Mouse (Mus musculus): ENCODE results near the gene Peak1.

Peak1 gene

DNA sequence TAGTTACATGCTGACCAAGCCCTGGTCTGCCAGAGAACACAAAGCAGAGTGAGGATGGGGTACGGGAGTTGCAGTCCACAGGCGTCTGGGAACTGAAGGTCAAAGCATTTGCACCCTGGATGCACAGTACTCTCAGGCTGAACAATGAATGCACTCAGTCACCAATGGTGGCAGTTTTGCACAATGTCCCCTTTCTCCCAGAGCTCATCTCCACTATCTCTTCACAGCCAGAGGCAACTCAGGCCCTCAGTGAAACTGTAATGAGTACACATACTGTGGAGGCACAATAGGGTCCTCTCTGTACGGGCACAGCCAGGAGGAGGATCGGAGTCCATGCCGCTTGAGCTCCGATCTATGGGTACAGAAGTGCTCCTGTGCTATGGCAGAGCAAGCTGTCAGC, 71.5 kb downstream of the Peak1 start:
- no peak for TF ChIP-seq NANOG (IDR thresholded peaks at IDR 0.05; ENCODE audit: borderline replicate concordance, low read length)
- no peak overlapping the region for H3K4me3 ChIP-seq (replicated peaks; ENCODE audit: low read length)

GRCm38 (mm10) chr9:56339426-56340195, 78.3 kb downstream of the Peak1 start:
- H3K4me3 ChIP-seq (replicated peaks; ENCODE audit: low read length) = no peak overlapping the region
- H3K27me3 ChIP-seq (ENCODE audit: insufficient read depth, low read length) = no peaks in the 10 kb centered on the region
- no peak for TF ChIP-seq POU5F1 (IDR thresholded peaks at IDR 0.05; ENCODE audit: borderline replicate concordance, low read length)
- TF ChIP-seq CTCF (conservative IDR thresholded peaks at IDR 0.05; ENCODE audit: low read length) = no peak
- no peaks in the 10 kb centered on the region for H3K36me3 ChIP-seq (ENCODE audit: insufficient read depth, low read length)
- H3K4me1 ChIP-seq (replicated peaks; ENCODE audit: low read depth, low read length) = peaks cover 13% of the 10 kb centered on the region
- H3K9me3 ChIP-seq (ENCODE audit: low read length) = no peaks in the 10 kb centered on the region

More for the DNA sequence above, 71.5 kb downstream of the Peak1 start:
- peaks cover 4% of the 10 kb centered on the region; the same call in 1 of the 2 replicates for H3K36me3 ChIP-seq (ENCODE audit: insufficient read depth, low read length)
- H3K9me3 ChIP-seq (ENCODE audit: low read length) = no peaks in the 10 kb centered on the region
- H3K27me3 ChIP-seq (ENCODE audit: insufficient read depth, low read length) = no peaks in the 10 kb centered on the region
- 0 out of 2 replicates have a peak, but pooled peaks cover 9% of the 10 kb centered on the region for H3K4me1 ChIP-seq (replicated peaks; ENCODE audit: low read depth, low read length)

DNA sequence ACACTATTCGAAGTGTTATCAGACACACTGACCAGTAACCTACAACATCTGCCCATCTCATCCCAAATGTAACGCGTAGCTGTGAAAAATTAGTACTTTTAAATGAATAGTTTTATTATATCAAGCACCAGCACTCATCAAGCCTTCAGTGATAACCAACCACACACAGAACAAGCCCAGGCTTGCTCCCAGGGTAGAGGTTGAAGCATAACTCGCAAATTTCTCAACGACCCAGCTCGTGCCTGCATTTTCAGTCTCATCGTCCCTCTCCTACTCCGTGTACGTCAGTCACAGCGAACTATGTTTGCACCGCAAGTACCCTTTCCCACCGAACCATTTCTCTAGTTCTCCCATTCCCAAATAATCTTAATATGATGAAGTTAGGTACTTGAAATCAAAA, 83.5 kb downstream of the Peak1 start:
- Histone ChIP-seq H3K36me3 (ENCODE audit: insufficient read depth, low read length) (no peaks in the 10 kb centered on the region), H3K4me3 (replicated peaks; ENCODE audit: low read length) (no peak overlapping the region), H3K9me3 (ENCODE audit: low read length) (no peaks in the 10 kb centered on the region), H3K4me1 (replicated peaks; ENCODE audit: low read depth, low read length) (peaks cover 13% of the 10 kb centered on the region), H3K27me3 (ENCODE audit: insufficient read depth, low read length) (no peaks in the 10 kb centered on the region)
- no peak for TF ChIP-seq POU5F1 (IDR thresholded peaks at IDR 0.05; ENCODE audit: borderline replicate concordance, low read length)
- no peak for TF ChIP-seq CTCF (conservative IDR thresholded peaks at IDR 0.05; ENCODE audit: low read length)
- TF ChIP-seq NANOG (IDR thresholded peaks at IDR 0.05; ENCODE audit: borderline replicate concordance, low read length) = no peak

GRCm38 (mm10) chr9:56332774-56333173, 85.1 kb downstream of the Peak1 start:
- no peaks in the 10 kb centered on the region for H3K27me3 ChIP-seq (ENCODE audit: insufficient read depth, low read length)
- no peak for TF ChIP-seq NANOG (IDR thresholded peaks at IDR 0.05; ENCODE audit: borderline replicate concordance, low read length)
- no peak for TF ChIP-seq CTCF (conservative IDR thresholded peaks at IDR 0.05; ENCODE audit: low read length)
- TF ChIP-seq POU5F1 (IDR thresholded peaks at IDR 0.05; ENCODE audit: borderline replicate concordance, low read length) = no peak
- peaks cover 8% of the 10 kb centered on the region for H3K4me1 ChIP-seq (replicated peaks; ENCODE audit: low read depth, low read length)
- H3K4me3 ChIP-seq (replicated peaks; ENCODE audit: low read length) = no peak overlapping the region
- no peaks in the 10 kb centered on the region for H3K36me3 ChIP-seq (ENCODE audit: insufficient read depth, low read length)
- no peaks in the 10 kb centered on the region for H3K9me3 ChIP-seq (ENCODE audit: low read length)

GRCm38 (mm10) chr9:56326511-56327005, 91.3 kb downstream of the Peak1 start:
- Histone ChIP-seq H3K27me3 (ENCODE audit: insufficient read depth, low read length) (no peaks in the 10 kb centered on the region), H3K4me1 (replicated peaks; ENCODE audit: low read depth, low read length) (0 out of 2 replicates have a peak, but pooled peaks cover 6% of the 10 kb centered on the region), H3K9me3 (ENCODE audit: low read length) (no peaks in the 10 kb centered on the region), H3K36me3 (ENCODE audit: insufficient read depth, low read length) (no peaks in the 10 kb centered on the region), H3K4me3 (replicated peaks; ENCODE audit: low read length) (no peak overlapping the region)
- TF ChIP-seq NANOG (IDR thresholded peaks at IDR 0.05; ENCODE audit: borderline replicate concordance, low read length) = no peak
- no peak for TF ChIP-seq POU5F1 (IDR thresholded peaks at IDR 0.05; ENCODE audit: borderline replicate concordance, low read length)

- no peaks in the 10 kb centered on the region for H3K9me3 ChIP-seq (ENCODE audit: low read length)
- no peak overlapping the region for H3K4me3 ChIP-seq (replicated peaks; ENCODE audit: low read length)
- no peaks in the 10 kb centered on the region for H3K36me3 ChIP-seq (ENCODE audit: insufficient read depth, low read length)
- TF ChIP-seq POU5F1 (IDR thresholded peaks at IDR 0.05; ENCODE audit: borderline replicate concordance, low read length) = no peak
- no peak for TF ChIP-seq NANOG (IDR thresholded peaks at IDR 0.05; ENCODE audit: borderline replicate concordance, low read length)
- no peak for TF ChIP-seq CTCF (conservative IDR thresholded peaks at IDR 0.05; ENCODE audit: low read length)
- H3K27me3 ChIP-seq (ENCODE audit: insufficient read depth, low read length) = no peaks in the 10 kb centered on the region
- 0 out of 2 replicates have a peak, but pooled peaks cover 6% of the 10 kb centered on the region for H3K4me1 ChIP-seq (replicated peaks; ENCODE audit: low read depth, low read length)
These were observed 92.1 kb downstream of the Peak1 start for GRCm38 (mm10) chr9:56325725-56326124.

DNA sequence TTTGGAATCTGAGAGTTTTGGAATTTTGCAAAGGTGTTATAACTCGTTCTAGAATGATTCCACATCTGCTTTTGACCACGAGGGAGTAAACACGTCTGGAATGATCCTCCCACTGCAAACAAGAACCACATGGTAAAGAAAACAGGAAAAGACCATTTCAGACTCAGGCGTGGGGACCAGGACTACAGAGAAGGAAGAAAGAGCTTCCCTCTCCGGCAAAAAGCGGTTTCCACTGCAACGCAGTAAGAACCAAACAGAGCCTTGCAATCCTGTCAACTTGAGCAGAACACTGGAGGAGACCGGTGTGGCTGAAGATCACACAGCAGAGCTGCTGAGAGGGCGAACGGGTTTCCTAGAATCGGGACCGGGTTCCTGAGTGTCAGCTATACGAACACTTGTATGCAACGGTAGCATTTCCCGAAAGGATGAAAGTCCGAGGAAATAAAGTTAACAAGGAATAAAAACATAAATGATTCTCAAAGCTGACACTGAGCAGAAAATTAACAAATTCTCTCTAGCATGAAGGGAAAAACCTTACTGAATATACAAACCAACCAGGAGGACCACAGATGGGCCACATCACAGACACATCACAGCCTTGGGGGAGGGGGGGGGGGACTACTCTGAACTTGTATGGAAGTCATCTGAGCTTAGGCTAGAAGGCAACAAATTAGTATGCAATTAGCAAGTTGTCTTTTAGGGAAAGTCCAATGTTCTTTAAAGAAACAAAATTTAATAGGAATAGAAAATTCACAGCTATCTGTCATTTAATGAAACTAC, 93.1 kb downstream of the Peak1 start:
- TF ChIP-seq POU5F1 (IDR thresholded peaks at IDR 0.05; ENCODE audit: borderline replicate concordance, low read length) (no peak), NANOG (IDR thresholded peaks at IDR 0.05; ENCODE audit: borderline replicate concordance, low read length) (no peak), CTCF (conservative IDR thresholded peaks at IDR 0.05; ENCODE audit: low read length) (no peak)
- H3K4me1 ChIP-seq (replicated peaks; ENCODE audit: low read depth, low read length) = 0 out of 2 replicates have a peak, but pooled peaks cover 6% of the 10 kb centered on the region
- H3K36me3 ChIP-seq (ENCODE audit: insufficient read depth, low read length) = no peaks in the 10 kb centered on the region
- H3K9me3 ChIP-seq (ENCODE audit: low read length) = no peaks in the 10 kb centered on the region
- no peak overlapping the region for H3K4me3 ChIP-seq (replicated peaks; ENCODE audit: low read length)
- H3K27me3 ChIP-seq (ENCODE audit: insufficient read depth, low read length) = no peaks in the 10 kb centered on the region

DNA sequence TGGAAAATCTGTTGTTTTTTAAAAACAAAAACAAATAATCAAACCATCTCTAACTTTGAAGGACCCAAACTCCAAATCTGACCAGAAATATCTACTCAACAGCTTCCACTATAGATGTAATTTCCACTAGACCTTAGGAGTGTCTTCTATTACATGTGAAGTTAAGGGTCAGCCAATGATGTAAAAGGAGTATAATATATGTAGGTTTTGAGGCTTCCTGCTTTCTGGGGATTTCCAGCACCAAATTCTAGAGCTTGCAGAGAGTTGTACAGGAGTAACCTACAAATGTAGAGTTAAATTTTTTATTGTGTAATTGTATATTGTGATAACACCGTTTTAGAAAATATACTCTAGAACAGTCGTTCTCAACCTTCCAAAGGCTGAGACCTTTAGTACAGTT, 96.6 kb downstream of the Peak1 start:
- H3K4me1 ChIP-seq (replicated peaks; ENCODE audit: low read depth, low read length) = 0 out of 2 replicates have a peak, but pooled peaks cover 3% of the 10 kb centered on the region
- H3K27me3 ChIP-seq (ENCODE audit: insufficient read depth, low read length) = no peaks in the 10 kb centered on the region
- H3K36me3 ChIP-seq (ENCODE audit: insufficient read depth, low read length) = 0 out of 2 replicates have a peak, but pooled peaks cover 4% of the 10 kb centered on the region
- TF ChIP-seq CTCF (conservative IDR thresholded peaks at IDR 0.05; ENCODE audit: low read length) (no peak), NANOG (IDR thresholded peaks at IDR 0.05; ENCODE audit: borderline replicate concordance, low read length) (no peak), POU5F1 (IDR thresholded peaks at IDR 0.05; ENCODE audit: borderline replicate concordance, low read length) (no peak)
- no peak overlapping the region for H3K4me3 ChIP-seq (replicated peaks; ENCODE audit: low read length)
- no peaks in the 10 kb centered on the region for H3K9me3 ChIP-seq (ENCODE audit: low read length)

All from E14TG2a.4 (cell line).